Mouse (Mus musculus) forebrain, embryonic 14.5 days (tissue): ENCODE results near the gene Ap2a1. TPM values are rescaled to one million over a fixed set of nuclear protein-coding genes. Genes with fewer than 3 reads are reported as not detected.

Experiments
- ATAC-seq: fragments of 200-750 bp; cut with Nextera tagmentation; 2 replicates; pipeline ENCODE4 v1.8.0; 2017; ENCODE audit warnings: mild to moderate bottlenecking, moderate library complexity
- DNase-seq: peaks from one replicate; pipeline ENCODE4 v3.0.0-alpha.2; 2015; ENCODE audit warnings: low spot score
- H3K27ac ChIP-seq: fragments of 300-500 bp; sonication (generic); 2 replicates; pipeline ENCODE4 v1.5.1; 2014; ENCODE audit warnings: low read depth, mild to moderate bottlenecking, control low read depth, low read length, moderate library complexity
- H3K27me3 ChIP-seq: fragments of 300-500 bp; sonication (generic); replicated peaks from 2 replicates; pipeline ENCODE4 v1.6.1; 2014; ENCODE audit warnings: low read length, control low read depth, mixed read lengths; ENCODE audit not compliant: control insufficient read depth, insufficient read depth
- H3K36me3 ChIP-seq: fragments of 300-500 bp; sonication (generic); 2 replicates; pipeline ENCODE4 v1.6.1; 2014; ENCODE audit warnings: low read length, control low read depth; ENCODE audit not compliant: control insufficient read depth, insufficient read depth
- H3K4me1 ChIP-seq: fragments of 300-500 bp; sonication (generic); 2 replicates; pipeline ENCODE4 v1.6.1; 2014; ENCODE audit warnings: antibody characterized with exemption, low read length, control low read depth; ENCODE audit not compliant: control insufficient read depth, insufficient read depth
- H3K4me2 ChIP-seq: fragments of 300-500 bp; sonication (generic); 2 replicates; pipeline ENCODE4 v1.6.1; 2014; ENCODE audit warnings: mild to moderate bottlenecking, control low read depth, low read length
- H3K4me3 ChIP-seq: fragments of 300-500 bp; sonication (generic); 2 replicates; pipeline ENCODE4 v1.5.1; 2014; ENCODE audit warnings: low read depth, low read length, control low read depth
- H3K9ac ChIP-seq: fragments of 300-500 bp; sonication (generic); 2 replicates; pipeline ENCODE4 v1.6.1; 2014; ENCODE audit warnings: mild to moderate bottlenecking, low read length, control low read depth, moderate library complexity
- H3K9me3 ChIP-seq: fragments of 300-500 bp; sonication (generic); replicated peaks from 2 replicates; pipeline ENCODE4 v1.6.1; 2016; ENCODE audit warnings: low read length, control low read depth, mixed read lengths; ENCODE audit not compliant: control insufficient read depth
- WGBS: fragments of 180-500 bp; shearing (Covaris S2); extraction: QIAGEN DNeasy Blood & Tissue Kit; methylation state at CpG from one replicate; pipeline ENCODE4 v1.1.7; 2014; 5-methylcytosine and 5-hydroxymethylcytosine counted together
- polyA plus RNA-seq: library from polyadenylated mRNA; unstranded; fragments of >200 nt; fragmentation: Nextera tagmentation; extraction: Ambion mirVana; gene quantifications from 2 replicates; pipeline ENCODE4 v1.2.1, GENCODE M21; 2014

Gene Ap2a1
- polyA plus RNA-seq, 1 experiment from 2014 or later, result 85.6 TPM

DNA sequence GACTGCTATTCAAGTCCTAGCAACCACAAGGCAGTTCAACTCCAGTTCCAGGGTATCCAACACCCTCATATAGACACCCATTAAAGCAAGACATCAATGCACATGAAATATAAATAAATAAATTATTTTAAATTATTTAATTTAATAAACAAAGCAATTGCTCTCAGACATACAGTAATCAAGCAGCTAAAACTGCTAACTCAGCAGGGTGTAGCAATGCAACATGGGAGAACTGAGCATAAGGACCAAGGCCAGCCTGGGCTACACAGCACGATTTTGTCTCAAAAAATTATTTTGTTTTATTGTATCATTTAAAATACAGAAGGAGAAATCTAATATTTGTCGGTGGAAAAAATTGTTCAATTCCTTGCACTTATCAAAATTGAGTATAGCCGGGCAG is 35.1 kb downstream of the Ap2a1 start:
- Histone ChIP-seq H3K27ac (peak overlapping the region; percentile 90; the same call in 1 of the 2 replicates), H3K9ac (no peak overlapping the region), H3K4me2 (peak overlapping the region; percentile 94; the same call in 1 of the 2 replicates), H3K36me3 (peaks cover 13% of the 10 kb centered on the region), H3K9me3 (no peaks in the 10 kb centered on the region), H3K27me3 (no peaks in the 10 kb centered on the region), H3K4me3 (no peak overlapping the region), H3K4me1 (peaks cover 38% of the 10 kb centered on the region)
- 92% methylated on average over 3 of the region's 3 CpGs for WGBS
- ATAC-seq (no peak), DNase-seq (no peak)

DNA sequence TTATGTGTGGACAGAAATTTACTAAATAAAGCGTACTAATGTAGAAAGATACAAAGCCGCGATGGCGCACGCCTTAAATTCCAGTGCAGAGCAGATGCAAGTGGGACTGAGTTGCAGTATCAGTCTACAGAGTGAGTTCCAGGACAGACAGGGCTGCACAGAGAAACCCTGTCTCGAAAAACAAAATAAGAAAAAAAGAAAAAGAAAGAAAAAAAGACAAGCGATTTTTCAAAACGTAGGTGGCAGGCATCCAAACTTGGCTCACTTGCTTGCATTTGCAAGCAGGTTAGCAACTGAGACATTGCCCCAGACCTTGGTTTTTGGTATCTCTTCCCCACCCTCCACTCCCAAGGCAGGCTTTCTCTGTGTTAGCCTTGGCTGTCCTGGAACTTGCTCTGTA is 36.1 kb downstream of the Ap2a1 start:
- no peak for ATAC-seq
- Histone ChIP-seq H3K9me3 (no peaks in the 10 kb centered on the region), H3K4me2 (peak overlapping the region; percentile 94), H3K4me3 (peak overlapping the region; percentile 87), H3K27me3 (no peaks in the 10 kb centered on the region), H3K27ac (peak overlapping the region; percentile 90), H3K4me1 (peaks cover 38% of the 10 kb centered on the region), H3K9ac (peak overlapping the region; percentile 45), H3K36me3 (peaks cover 17% of the 10 kb centered on the region)
- WGBS, result 0% methylated on average over 8 of the region's 8 CpGs
- peak; percentile 77 for DNase-seq

DNA sequence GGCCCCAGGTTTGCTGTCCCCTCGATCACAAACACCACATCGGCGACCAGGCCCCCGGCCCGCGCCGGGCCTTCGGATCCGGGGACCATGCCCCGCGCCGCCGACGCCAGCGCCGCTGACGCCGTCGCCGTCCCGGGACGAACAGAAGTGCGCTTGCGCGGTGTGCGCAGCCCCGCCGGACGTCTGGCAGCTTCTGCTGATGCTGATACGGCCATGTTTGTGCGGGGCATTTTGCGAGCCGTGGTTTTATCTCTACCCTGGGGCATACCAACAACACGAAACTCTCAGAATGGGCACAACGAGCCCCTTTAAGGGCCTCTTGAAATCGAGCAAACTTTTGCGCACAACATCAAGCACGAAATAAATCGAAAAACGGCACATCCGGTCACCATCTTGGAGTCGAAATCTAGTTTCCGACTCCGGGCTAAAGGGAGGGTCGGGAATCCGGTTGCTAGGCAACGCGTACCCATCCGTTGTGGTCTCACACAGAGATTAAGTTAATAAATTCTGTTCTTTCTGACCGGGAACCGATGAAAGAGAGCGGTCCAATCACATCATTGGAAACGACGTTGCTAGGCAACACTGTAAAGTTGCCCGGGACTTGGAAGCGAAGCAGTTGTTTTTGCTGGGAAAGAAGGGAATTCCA is 36.9 kb downstream of the Ap2a1 start, which contains the start of gene Med25:
Gene Med25 (minus strand): TSS at position 437 of the 646 bp plus-strand sequence.
- DNase-seq (peak; percentile 100), ATAC-seq (peak; percentile 80)
- Histone ChIP-seq H3K4me1 (peaks cover 38% of the 10 kb centered on the region), H3K4me2 (peak within 1 kb of the TSS; percentile 94), H3K36me3 (peaks cover 23% of the 10 kb centered on the region), H3K27ac (peak within 1 kb of the TSS; percentile 97), H3K4me3 (peak within 1 kb of the TSS; percentile 87), H3K27me3 (no peaks in the 10 kb centered on the region), H3K9me3 (no peaks in the 10 kb centered on the region), H3K9ac (peak within 1 kb of the TSS; percentile 91)
- WGBS, result 0% methylated on average over 56 of the region's 56 CpGs

DNA sequence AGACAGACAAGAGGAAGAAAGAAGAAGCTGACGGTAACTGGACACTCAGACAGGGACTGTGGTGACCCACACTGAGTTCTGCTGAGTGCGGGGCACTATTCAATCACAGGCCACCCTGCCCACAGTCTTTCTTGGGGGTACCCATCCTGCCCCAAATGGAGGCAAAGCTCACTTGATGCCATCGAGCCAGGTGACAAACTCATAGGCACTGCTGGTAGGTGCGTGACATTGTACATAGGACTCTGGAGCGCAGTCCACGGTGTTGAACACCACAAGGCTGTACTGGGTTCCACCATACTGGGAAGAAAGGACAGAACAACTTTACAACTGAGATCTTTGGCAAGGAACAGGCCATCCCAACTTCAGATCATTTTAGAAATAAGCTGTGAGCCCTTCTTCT is 37.7 kb downstream of the Ap2a1 start:
- peaks cover 34% of the 10 kb centered on the region for H3K4me1 ChIP-seq
- H3K4me2 ChIP-seq, result peak overlapping the region; percentile 94
- ATAC-seq (no peak), DNase-seq (no peak)
- no peaks in the 10 kb centered on the region for H3K9me3 ChIP-seq
- WGBS, result 12% methylated on average over 6 of the region's 6 CpGs
- peaks cover 31% of the 10 kb centered on the region for H3K36me3 ChIP-seq
- H3K9ac ChIP-seq, result peak overlapping the region; percentile 91
- H3K27ac ChIP-seq, result peak overlapping the region; percentile 97
- peak overlapping the region; percentile 87 for H3K4me3 ChIP-seq
- H3K27me3 ChIP-seq, result no peaks in the 10 kb centered on the region

DNA sequence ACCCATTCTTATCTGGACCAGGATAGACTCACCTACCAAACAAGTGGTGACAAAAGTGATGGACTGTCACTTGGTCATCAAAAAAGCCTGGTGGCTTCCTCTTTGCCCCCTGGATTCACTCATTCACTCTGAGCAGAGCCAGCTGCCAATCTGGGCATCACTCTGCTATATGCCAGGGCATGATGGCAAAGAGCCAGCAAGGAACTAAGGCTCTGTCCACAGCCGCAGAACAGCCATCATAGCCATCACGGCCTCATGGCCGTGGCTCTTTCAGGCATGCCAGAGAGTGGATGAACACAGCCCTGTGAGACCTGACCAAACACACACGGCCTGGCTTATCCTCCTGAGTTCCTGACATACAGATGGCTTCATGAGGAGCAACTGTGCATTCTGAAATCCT is 38.6 kb downstream of the Ap2a1 start:
- peak; percentile 29 for DNase-seq
- peaks cover 31% of the 10 kb centered on the region for H3K4me1 ChIP-seq

DNA sequence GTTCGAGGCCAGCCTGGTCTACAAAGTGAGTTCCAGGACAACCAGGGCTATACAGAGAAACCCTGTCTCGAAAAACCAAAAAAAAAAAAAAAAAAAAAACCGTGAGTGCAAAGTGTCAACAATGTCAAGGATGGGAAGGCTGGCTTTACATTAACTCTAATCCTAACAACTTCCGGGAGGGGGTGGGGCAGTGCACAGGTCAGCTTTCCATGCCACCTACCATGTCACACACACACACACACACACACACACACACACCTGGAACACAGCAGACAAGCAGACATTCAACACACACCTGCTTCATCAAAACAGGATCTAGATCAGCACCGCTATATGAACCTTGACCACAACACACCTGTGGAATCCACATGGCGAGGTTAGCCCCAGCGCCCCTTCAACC is 39.1 kb downstream of the Ap2a1 start:
- no peak for DNase-seq
- no peak for ATAC-seq
- H3K9ac ChIP-seq, result peak overlapping the region; percentile 91; the same call in 1 of the 2 replicates
- no peak overlapping the region for H3K27ac ChIP-seq
- H3K4me2 ChIP-seq, result peak overlapping the region; percentile 94
- peak overlapping the region; percentile 87; the same call in 1 of the 2 replicates for H3K4me3 ChIP-seq
- no peaks in the 10 kb centered on the region for H3K9me3 ChIP-seq
- H3K4me1 ChIP-seq, result peaks cover 30% of the 10 kb centered on the region
- WGBS, result 91% methylated on average over 6 of the region's 7 CpGs
- no peaks in the 10 kb centered on the region for H3K27me3 ChIP-seq
- H3K36me3 ChIP-seq, result peaks cover 44% of the 10 kb centered on the region

More for the DNA sequence above, 38.6 kb downstream of the Ap2a1 start:
- H3K9ac ChIP-seq, result peak overlapping the region; percentile 91
- no peaks in the 10 kb centered on the region for H3K27me3 ChIP-seq
- no peak overlapping the region for H3K27ac ChIP-seq
- peak overlapping the region; percentile 87 for H3K4me3 ChIP-seq
- H3K36me3 ChIP-seq, result peaks cover 39% of the 10 kb centered on the region
- ATAC-seq, result no peak
- H3K4me2 ChIP-seq, result peak overlapping the region; percentile 94
- WGBS, result 50% methylated on average over 4 of the region's 4 CpGs
- no peaks in the 10 kb centered on the region for H3K9me3 ChIP-seq

DNA sequence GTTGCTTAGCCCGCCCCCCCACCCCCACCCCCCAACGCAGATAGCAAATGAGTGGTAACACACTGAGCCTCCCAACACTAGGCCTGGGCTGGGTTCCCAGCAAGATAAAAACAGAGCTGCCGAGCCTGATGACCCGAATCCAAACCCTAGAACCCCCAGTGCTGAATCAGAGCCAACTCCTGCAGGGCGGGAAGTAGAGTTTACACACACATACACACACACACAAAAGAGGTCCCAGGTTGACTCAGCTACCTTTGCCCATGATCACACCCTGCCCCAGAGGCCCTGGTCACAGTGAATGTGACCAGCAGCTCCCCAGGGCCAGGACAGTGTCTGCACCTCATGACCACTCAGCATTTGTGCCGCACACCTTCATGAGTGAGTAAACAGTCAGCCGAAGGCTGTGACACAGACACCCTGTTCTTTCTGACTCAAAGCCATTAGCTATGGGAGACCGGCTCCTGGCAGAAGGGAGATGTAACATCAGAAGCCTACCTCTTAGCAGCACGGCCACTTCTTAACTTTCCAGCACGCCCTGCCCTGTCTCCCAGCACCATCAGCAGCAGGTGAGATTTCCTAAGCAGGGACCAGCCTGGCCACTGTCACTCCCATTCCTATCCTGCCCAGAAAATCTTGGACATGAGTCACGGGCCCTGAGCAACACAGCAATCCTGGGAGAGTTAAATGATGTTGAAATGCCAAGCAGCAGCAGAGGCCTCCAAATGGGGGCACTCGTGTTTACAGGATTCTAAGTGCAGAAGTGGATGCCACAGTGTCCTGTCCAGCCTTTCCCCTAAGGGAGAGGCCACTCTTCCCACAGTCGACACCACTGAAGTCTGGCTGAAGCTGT is 40.8 kb downstream of the Ap2a1 start:
- H3K4me3 ChIP-seq, result no peak overlapping the region
- WGBS, result 84% methylated on average over 13 of the region's 13 CpGs
- no peaks in the 10 kb centered on the region for H3K9me3 ChIP-seq
- H3K9ac ChIP-seq, result no peak overlapping the region; the same call in 1 of the 2 replicates
- H3K27me3 ChIP-seq, result no peaks in the 10 kb centered on the region
- H3K27ac ChIP-seq, result no peak overlapping the region
- H3K36me3 ChIP-seq, result peaks cover 58% of the 10 kb centered on the region
- H3K4me1 ChIP-seq, result peaks cover 19% of the 10 kb centered on the region
- no peak for DNase-seq
- ATAC-seq, result no peak
- no peak overlapping the region for H3K4me2 ChIP-seq

DNA sequence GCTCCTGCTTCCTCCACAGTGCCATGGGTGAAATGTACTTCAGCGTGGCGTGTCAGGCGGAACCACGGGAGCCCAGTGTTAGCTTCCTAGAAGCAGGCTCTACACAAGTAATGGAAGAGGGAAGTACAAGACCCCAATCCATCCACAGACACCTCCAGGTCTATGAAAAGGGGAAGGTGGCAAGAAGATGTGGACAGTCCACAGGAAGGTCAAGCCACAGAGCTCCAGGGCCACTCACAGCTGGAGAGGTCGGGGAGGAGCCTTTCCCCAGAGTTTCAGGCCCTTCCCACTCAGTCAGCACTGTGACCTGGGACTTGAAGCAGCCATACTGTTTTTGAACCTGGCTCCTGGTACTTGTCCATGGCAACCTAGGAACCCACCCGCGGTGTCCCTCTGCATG is 42.3 kb downstream of the Ap2a1 start:
- 94% methylated on average over 7 of the region's 7 CpGs for WGBS
- peaks cover 13% of the 10 kb centered on the region; the same call in 1 of the 2 replicates for H3K4me1 ChIP-seq
- H3K9me3 ChIP-seq, result no peaks in the 10 kb centered on the region
- H3K27ac ChIP-seq, result no peak overlapping the region
- no peak overlapping the region for H3K4me3 ChIP-seq
- no peaks in the 10 kb centered on the region for H3K27me3 ChIP-seq
- ATAC-seq (no peak), DNase-seq (no peak)
- no peak overlapping the region for H3K9ac ChIP-seq
- peaks cover 73% of the 10 kb centered on the region for H3K36me3 ChIP-seq
- no peak overlapping the region for H3K4me2 ChIP-seq
